Mouse (Mus musculus) erythroblast, embryonic 14.5 days (primary cell): ENCODE results near the gene Tmem28.

ENCODE experiments used
- GATA1 ChIP-seq: IDR thresholded peaks from 2 replicates; pipeline ENCODE4 v1.6.1; 2012; ENCODE audit warnings: low read length, inconsistent platforms, mixed read lengths
- TAL1 ChIP-seq: IDR thresholded peaks from 3 replicates; pipeline ENCODE4 v1.6.1; 2012; ENCODE audit warnings: low read length, inconsistent platforms, mixed read lengths

DNA sequence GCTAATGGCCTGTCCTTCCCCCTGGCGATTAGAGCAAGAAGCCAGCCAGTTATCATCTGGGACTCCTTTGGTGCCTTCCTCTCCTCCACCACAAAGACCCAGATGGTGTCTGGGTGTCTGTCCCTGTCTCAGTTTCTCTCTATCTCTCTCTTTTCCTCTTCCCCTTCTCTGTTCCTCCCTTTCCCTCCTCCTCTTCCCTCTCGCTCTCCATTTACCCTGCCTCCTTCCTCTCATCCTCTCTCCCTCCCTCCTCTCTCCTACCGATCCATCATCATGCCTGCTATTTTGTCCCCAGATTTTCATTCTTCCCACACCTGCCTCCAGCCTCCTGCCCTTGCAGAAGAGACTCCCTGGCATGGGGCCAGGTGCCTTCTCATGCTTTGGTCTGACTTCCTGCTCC, 33.0 kb downstream of the Tmem28 start:
- TF ChIP-seq GATA1 (no peak), TAL1 (no peak)
